Mouse (Mus musculus) cortical plate, adult 2 months (tissue): ENCODE results near the gene Foxc1. TPM values are rescaled to one million over a fixed set of nuclear protein-coding genes. Genes with fewer than 3 reads are reported as not detected.

ENCODE experiments used
- H3K27ac ChIP-seq: fragments of 200-500 bp; 2 replicates; pipeline ENCODE4 v1.5.1; 2012; ENCODE audit warnings: low read length, control low read depth, inconsistent platforms; ENCODE audit not compliant: insufficient read depth
- H3K4me1 ChIP-seq: fragments of 200-500 bp; 2 replicates; pipeline ENCODE4 v1.6.1; 2011; ENCODE audit warnings: low read length; ENCODE audit not compliant: control insufficient read depth, insufficient read depth
- H3K4me3 ChIP-seq: fragments of 200-500 bp; 2 replicates; pipeline ENCODE4 v1.5.1; 2011; ENCODE audit warnings: mild to moderate bottlenecking, low read length, control low read depth; ENCODE audit not compliant: insufficient read depth
- CTCF ChIP-seq: fragments of 200-500 bp; IDR thresholded peaks from 2 replicates; pipeline ENCODE4 v1.5.1; 2011; ENCODE audit warnings: mild to moderate bottlenecking, control low read depth, low read length; ENCODE audit not compliant: insufficient read depth; ENCODE audit errors: extremely low read depth
- POLR2A ChIP-seq: fragments of 200-500 bp; IDR thresholded peaks from 2 replicates; pipeline ENCODE4 v1.6.1; 2011; ENCODE audit warnings: mild to moderate bottlenecking, low read length, control low read depth; ENCODE audit not compliant: insufficient read depth; ENCODE audit errors: extremely low read depth
- polyA plus RNA-seq: library from polyadenylated mRNA; depleted of rRNA; stranded (reverse); fragments of >200 nt; gene quantifications from 2 replicates; pipeline ENCODE4 v1.2.3, GENCODE M21; 2012

Foxc1 gene
- polyA plus RNA-seq, 1 experiment = 2.8 TPM

GRCm38 (mm10) chr13:31810693-31811541, 4.5 kb downstream of the Foxc1 start:
- H3K4me1 ChIP-seq = no peaks in the 10 kb centered on the region
- peak overlapping the region; percentile 28 for H3K4me3 ChIP-seq
- TF ChIP-seq CTCF = no peak
- TF ChIP-seq POLR2A = no peak
- peak overlapping the region; percentile 90 for H3K27ac ChIP-seq

GRCm38 (mm10) chr13:31811542-31812021, 5.1 kb downstream of the Foxc1 start:
- Histone ChIP-seq H3K4me3 (peak overlapping the region; percentile 20; the same call in 1 of the 2 replicates), H3K4me1 (no peaks in the 10 kb centered on the region), H3K27ac (peak overlapping the region; percentile 90)
- TF ChIP-seq POLR2A (no peak), CTCF (no peak)

- Histone ChIP-seq H3K4me3 (no peak overlapping the region), H3K27ac (no peak overlapping the region), H3K4me1 (no peaks in the 10 kb centered on the region)
- TF ChIP-seq POLR2A (no peak), CTCF (no peak)
Measured at GRCm38 (mm10) chr13:31812701-31813100, 6.3 kb downstream of the Foxc1 start.

GRCm38 (mm10) chr13:31815383-31816003, 9.1 kb downstream of the Foxc1 start:
- TF ChIP-seq POLR2A (no peak), CTCF (no peak)
- Histone ChIP-seq H3K4me1 (no peaks in the 10 kb centered on the region), H3K27ac (peak overlapping the region; percentile 71; the same call in 1 of the 2 replicates), H3K4me3 (no peak overlapping the region)

- no peak overlapping the region for H3K27ac ChIP-seq
- TF ChIP-seq POLR2A = no peak
- no peak for TF ChIP-seq CTCF
- no peak overlapping the region for H3K4me3 ChIP-seq
- no peaks in the 10 kb centered on the region for H3K4me1 ChIP-seq
Measured at GRCm38 (mm10) chr13:31818337-31818736, 11.9 kb downstream of the Foxc1 start.

- no peak overlapping the region for H3K4me3 ChIP-seq
- no peak overlapping the region for H3K27ac ChIP-seq
- no peaks in the 10 kb centered on the region for H3K4me1 ChIP-seq
- TF ChIP-seq CTCF = no peak
- TF ChIP-seq POLR2A = no peak
Measured at GRCm38 (mm10) chr13:31819664-31820405, 13.4 kb downstream of the Foxc1 start.

- peak overlapping the region; percentile 59; the same call in 1 of the 2 replicates for H3K27ac ChIP-seq
- peak overlapping the region; percentile 28 for H3K4me3 ChIP-seq
- TF ChIP-seq POLR2A (no peak), CTCF (no peak)
- no peaks in the 10 kb centered on the region for H3K4me1 ChIP-seq
Measured at GRCm38 (mm10) chr13:31820587-31821017, 14.2 kb downstream of the Foxc1 start.

GRCm38 (mm10) chr13:31821050-31821449, 14.6 kb downstream of the Foxc1 start:
- Histone ChIP-seq H3K4me3 (peak overlapping the region; percentile 28), H3K4me1 (no peaks in the 10 kb centered on the region), H3K27ac (peak overlapping the region; percentile 59; the same call in 1 of the 2 replicates)
- TF ChIP-seq POLR2A (no peak), CTCF (no peak)

GRCm38 (mm10) chr13:31823316-31823715, 16.9 kb downstream of the Foxc1 start:
- TF ChIP-seq CTCF = no peak
- no peak for TF ChIP-seq POLR2A
- H3K27ac ChIP-seq = no peak overlapping the region
- no peaks in the 10 kb centered on the region for H3K4me1 ChIP-seq
- H3K4me3 ChIP-seq = no peak overlapping the region
